Mouse (Mus musculus) A20 (cell line): ENCODE measurements at regions not wholly inside any gene's neighbourhood (a gene's known extent, or its start where the extent isn't known, plus 50 kb on each side); places are given as distances from the start of the nearest gene placed in this dataset.
A peak's percentile ranks its signal among the peaks of the same experiment; 100 is the strongest.

Source experiments
- DNase-seq: peaks from one replicate; pipeline ENCODE4 v3.0.0-alpha.2; 2011; ENCODE audit warnings: low read depth, low spot score

- DNase-seq = no peak
Measured at GRCm38 (mm10) chr15:52783940-52784339, 1100.8 kb upstream of the Gm7489 start.

DNA sequence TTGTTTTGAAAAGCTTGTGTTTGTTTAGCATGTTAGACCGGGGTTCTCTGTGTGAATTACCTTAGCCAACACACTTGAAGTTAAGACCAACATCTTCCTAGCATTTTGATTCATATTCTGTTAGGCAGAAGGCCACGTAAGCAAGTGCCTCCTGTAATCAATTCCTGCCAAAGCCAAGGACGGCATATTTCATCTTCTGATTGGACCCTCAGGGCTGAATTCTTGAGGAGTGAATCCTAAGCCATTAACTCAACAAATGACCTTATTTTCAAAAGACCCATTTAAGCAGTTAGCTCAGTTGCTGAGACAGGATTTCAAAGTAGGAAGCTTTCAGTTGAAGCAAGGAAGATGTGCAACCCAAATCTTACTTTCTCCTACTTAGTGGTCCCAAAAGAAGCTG lies 1099.5 kb upstream of the Gm7489 start:
- no peak for DNase-seq

DNA sequence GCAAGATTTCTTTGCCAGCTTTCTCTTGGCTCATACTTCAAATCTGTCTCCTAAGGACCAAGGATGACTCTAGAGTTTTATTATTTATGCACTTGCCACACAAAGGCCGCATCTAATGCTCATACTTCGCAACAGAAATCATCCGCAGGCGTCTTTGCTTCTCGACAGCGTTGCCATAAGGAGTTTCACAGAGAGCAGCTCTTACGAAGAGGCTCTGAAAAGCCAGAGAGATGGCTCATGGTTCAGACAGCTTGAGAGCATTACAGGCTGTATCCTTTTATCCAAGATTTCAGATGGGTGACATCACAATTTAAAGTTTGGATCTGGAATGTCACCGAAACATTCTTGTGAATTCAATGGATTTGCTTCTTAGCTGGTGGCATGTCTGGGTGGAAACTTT lies 1098.7 kb upstream of the Gm7489 start:
- no peak for DNase-seq

DNA sequence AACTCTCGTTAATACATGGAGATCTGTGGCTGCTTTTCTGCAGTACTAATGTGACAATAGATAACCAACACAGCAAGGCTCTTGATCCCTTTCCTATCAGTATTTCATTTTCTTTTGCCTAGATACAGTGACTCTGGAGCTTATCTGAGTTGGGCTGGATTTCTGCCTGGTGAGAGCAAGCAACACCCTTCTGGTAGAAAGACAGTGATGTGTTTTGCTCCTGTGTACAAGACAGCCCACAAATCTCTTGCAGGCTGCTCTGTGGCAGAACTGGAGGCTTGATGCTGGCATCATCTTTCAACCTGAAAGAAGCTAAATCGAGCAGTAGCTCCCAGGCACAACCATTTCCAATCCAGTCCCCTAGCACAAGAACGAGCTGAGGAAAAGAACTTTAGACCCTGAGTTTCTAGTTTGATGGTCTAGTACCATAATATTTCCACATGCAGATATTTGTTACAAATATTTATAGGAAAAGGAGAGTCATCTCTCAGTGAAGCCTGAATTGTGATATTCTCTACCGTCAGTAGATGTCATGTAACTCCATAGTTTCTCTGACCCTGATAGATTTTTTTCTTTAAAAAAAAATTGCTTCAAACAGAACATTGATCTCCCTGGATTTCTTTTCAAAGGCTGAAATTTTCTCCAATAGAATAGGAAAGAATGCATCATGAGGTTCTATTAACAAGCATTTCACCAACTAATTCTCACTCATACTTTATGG lies 1079.1 kb upstream of the Gm7489 start:
- DNase-seq = no peak

DNA sequence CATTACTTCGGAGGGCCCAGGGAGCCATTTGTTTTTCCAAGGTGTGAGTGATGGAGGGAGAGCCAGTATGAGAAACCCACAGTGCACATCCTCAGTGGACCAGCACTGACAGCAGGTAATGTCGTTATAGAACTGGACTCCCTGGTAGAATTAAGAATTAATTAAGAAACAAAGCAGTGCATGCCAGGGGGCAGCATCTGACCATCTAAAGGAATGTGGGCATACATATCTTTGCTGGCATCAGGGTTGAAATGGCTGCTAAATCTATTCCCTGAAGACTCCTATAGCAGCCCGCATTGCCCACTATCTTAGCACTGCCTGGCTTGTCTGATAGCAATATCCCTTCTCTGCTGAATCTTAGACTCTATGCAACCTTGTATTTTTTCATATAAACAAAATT lies 1076.1 kb upstream of the Gm7489 start:
- DNase-seq = no peak

DNA sequence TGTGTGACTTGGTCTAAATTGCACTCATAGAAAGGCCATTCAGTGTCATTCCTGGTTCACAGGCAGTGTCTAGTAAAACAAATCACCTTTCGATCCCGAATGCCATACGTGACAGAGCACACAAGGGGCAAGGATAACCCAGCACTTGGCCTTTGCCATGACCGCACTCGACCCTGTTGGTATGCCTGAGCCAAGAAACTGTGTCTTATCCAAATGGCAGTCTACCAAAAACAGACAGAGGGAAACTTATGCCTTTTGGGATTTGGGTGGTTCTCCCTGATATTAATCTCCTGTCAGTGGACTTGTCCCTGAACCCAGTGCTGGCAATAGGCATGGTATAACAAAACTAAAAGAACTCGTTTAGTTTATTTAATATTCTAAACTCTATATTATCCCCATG lies 1063.9 kb upstream of the Gm7489 start:
- no peak for DNase-seq

- no peak for DNase-seq
Measured at GRCm38 (mm10) chr15:52836896-52837295, 1047.8 kb upstream of the Gm7489 start.

DNA sequence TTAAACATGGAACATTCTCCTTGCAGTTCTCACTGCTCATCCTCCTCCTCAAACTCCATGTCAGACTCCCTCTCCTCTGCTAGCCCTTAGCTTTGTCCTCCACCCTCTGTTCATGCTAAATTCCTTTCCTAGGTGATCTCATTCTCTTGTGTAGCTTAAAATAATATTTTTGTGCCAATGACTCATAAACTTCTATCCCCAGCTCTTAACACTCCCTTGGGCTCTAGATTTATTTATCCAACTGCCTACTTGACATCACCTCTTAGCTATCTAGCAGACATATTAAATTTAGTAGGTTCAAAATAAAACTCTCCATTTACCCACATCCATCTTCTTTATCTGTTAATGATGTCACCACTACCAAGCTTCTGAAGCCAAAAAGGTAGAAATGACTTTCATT lies 1036.6 kb upstream of the Gm7489 start:
- no peak for DNase-seq

- DNase-seq = no peak
Measured at GRCm38 (mm10) chr15:52858682-52859081, 1026.0 kb upstream of the Gm7489 start.

- DNase-seq = peak; percentile 9
Measured at GRCm38 (mm10) chr15:52863494-52863893, 1021.2 kb upstream of the Gm7489 start.

GRCm38 (mm10) chr15:52892244-52892950 lies 992.3 kb upstream of the Gm7489 start:
- no peak for DNase-seq

- DNase-seq = no peak
Measured at GRCm38 (mm10) chr15:52898107-52898506, 986.6 kb upstream of the Gm7489 start.

DNA sequence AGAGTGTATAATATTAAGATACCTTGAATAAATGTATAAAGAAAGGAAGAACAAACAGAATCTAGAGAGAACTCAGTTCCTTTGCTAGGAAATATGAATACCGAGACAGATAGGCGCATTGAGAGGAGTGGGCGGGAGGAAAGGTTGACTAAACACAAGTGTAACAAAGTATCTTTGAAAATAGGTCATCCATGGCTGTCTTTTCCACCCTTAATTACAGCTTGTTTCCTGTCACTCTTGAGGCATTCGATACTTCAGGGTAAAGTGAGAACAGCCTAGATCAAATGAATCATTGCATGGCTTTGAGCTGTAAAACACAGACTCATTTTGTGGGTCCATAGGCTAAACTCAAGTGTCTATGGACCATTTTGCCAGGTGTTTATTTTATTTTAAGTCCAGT lies 985.3 kb upstream of the Gm7489 start:
- DNase-seq = no peak

- DNase-seq = no peak
Measured at GRCm38 (mm10) chr15:52899822-52900221, 984.9 kb upstream of the Gm7489 start.

DNA sequence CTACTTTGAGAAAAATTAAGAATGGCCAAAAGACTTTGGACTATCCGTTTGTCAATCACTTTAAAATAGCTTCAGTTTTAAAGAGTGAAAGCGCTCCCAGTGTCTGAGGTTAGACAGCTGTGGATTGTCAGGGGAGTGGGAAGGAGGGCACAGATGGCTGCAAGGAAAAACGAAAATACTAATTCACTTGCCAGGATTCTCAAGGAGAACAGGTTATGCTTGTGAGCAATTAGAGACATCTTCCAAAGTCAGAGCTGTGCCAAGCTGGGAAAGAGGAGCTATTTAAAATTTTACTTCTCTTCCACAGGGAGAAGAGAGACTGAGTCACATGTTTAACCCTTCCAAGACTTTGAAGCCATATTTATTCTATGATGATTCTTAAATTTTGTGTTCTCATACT lies 979.5 kb upstream of the Gm7489 start:
- DNase-seq = no peak

GRCm38 (mm10) chr15:52907217-52907616 lies 977.5 kb upstream of the Gm7489 start:
- peak; percentile 28 for DNase-seq

GRCm38 (mm10) chr15:52922277-52922676 lies 962.4 kb upstream of the Gm7489 start:
- DNase-seq = no peak

- DNase-seq = no peak
Measured at GRCm38 (mm10) chr15:52928408-52928807, 956.3 kb upstream of the Gm7489 start.

DNA sequence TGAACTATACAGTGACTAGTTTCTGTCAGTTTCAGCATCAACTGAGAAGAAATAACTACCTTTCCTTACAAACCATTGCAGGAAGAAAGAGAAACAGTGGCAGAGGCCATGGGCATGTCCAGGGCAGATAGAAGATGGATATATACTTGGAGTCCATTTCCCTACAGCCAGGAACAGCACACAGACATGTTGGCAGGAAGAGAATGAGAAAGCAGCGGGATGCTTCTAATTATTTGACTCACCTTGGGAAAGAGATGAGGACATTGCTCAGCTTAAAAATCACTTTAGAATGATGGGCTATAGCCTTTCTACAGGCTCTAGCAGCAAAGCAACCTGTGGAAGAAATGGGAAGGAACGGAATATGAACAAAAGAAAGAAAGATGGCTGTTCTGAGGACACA lies 947.6 kb upstream of the Gm7489 start:
- no peak for DNase-seq

GRCm38 (mm10) chr15:52944592-52944991 lies 940.1 kb upstream of the Gm7489 start:
- no peak for DNase-seq

DNA sequence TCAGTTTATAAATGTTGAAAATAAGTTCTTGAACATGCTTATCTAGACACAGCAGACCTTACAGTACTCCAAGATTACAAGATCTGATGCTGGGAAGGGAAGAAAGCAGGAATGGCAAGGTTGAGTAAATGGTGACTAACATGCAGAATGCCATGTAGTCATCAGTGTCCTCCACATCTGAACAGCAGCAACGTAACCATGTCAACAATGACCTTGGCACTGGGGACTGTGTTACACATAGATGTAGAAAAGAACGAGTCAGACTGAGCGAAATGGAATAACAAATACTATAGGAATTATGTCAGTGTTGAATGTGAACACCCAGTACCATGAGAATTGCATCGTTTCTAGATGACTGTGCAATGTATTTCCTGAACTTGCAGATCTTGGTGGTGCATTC lies 936.5 kb upstream of the Gm7489 start:
- DNase-seq = no peak

DNA sequence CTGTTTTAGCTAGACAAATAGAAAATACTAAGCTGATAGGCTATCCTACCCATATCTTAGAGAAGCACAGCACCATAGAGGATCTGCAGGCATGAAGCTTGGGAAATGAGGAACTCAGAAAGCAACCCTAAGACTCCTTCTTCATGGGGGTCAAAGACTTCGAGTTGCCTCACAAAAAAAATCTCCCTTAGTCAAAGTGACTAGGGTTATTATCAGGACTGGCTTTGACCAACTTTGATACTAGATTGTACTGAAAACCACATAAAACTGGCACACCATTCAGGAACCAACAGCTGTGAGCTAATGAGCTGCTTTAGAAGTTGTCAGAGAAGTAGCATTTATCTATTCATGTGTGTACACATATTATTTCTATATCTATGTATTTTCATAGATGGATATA lies 931.2 kb upstream of the Gm7489 start:
- no peak for DNase-seq
